Mouse (Mus musculus) kidney, embryonic 16.5 days (tissue): ENCODE results near the gene Gm9918. TPM values are rescaled to one million over a fixed set of nuclear protein-coding genes. Genes with fewer than 3 reads are reported as not detected.

ENCODE experiments used
- ATAC-seq: fragments of 200-750 bp; cut with Nextera tagmentation; 2 replicates; pipeline ENCODE4 v1.8.0; 2017; ENCODE audit warnings: moderate TSS enrichment; ENCODE audit not compliant: low FRiP score, low TSS enrichment
- H3K27ac ChIP-seq: fragments of 300-500 bp; sonication (generic); 2 replicates; pipeline ENCODE4 v1.5.1; 2014; ENCODE audit warnings: low read length
- H3K27me3 ChIP-seq: fragments of 300-500 bp; sonication (generic); 2 replicates; pipeline ENCODE4 v1.6.1; 2014; ENCODE audit warnings: low read length, control low read depth, mixed read lengths; ENCODE audit not compliant: insufficient read depth
- H3K36me3 ChIP-seq: fragments of 300-500 bp; sonication (generic); 2 replicates; pipeline ENCODE4 v1.6.1; 2014; ENCODE audit warnings: low read length, control low read depth, mixed read lengths; ENCODE audit not compliant: insufficient read depth
- H3K4me1 ChIP-seq: fragments of 300-500 bp; sonication (generic); 2 replicates; pipeline ENCODE4 v1.6.1; 2014; ENCODE audit warnings: low read length, control low read depth, mixed read lengths; ENCODE audit not compliant: insufficient read depth
- H3K4me2 ChIP-seq: fragments of 300-500 bp; sonication (generic); replicated peaks from 2 replicates; pipeline ENCODE4 v1.6.1; 2014; ENCODE audit warnings: low read depth, low read length
- H3K4me3 ChIP-seq: fragments of 300-500 bp; sonication (generic); 2 replicates; pipeline ENCODE4 v1.5.1; 2014; ENCODE audit warnings: mild to moderate bottlenecking, low read length
- H3K9ac ChIP-seq: fragments of 300-500 bp; sonication (generic); replicated peaks from 2 replicates; pipeline ENCODE4 v1.6.1; 2014; ENCODE audit warnings: low read length
- H3K9me3 ChIP-seq: fragments of 300-500 bp; sonication (generic); 2 replicates; pipeline ENCODE4 v1.6.1; 2016; ENCODE audit warnings: low read length, control low read depth
- WGBS: fragments of 180-500 bp; shearing (Covaris S2); extraction: QIAGEN DNeasy Blood & Tissue Kit; methylation state at CpG from one replicate; pipeline ENCODE4 v1.1.7; 2014; 5-methylcytosine and 5-hydroxymethylcytosine counted together
- polyA plus RNA-seq: library from polyadenylated mRNA; unstranded; fragments of >200 nt; fragmentation: Nextera tagmentation; extraction: Ambion mirVana; gene quantifications from 2 replicates; pipeline ENCODE4 v1.2.1, GENCODE M21; 2015

Gene Gm9918
- polyA plus RNA-seq, 1 experiment from 2014 or later = 0.36 TPM

DNA sequence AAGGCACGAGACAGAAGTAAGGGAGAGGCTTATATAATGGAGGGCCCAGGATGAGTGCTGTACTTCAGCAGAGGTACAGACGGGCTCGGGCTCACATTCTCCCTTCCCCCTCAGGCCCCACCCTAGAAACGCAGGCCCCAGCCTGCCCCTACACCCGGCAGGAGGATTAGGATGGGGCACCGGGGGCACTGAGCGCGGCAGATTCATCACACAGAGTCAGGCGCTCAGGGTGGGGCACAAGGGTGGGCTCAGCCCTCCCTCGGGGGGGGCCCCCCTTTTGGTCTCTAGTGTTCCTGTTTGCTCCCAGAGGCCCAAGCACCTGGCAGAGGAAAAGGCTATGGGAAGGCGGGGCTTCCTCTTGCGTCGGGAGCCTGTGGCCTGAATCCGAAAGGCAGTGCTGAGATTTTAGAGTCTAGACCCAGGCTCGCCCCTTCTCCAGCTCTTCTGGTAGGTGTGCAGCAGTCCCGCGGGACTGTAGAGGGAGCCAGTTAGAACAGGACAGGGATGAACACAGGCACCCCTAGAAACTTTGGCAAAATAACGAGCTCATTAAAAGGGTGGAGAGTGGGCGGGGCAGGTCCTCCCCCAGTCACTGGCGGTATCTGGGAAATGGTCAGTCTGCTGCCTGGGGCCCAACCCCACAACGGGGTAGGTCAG lies 34.9 kb upstream of the Gm9918 start:
- Histone ChIP-seq H3K27me3 (no peaks in the 10 kb centered on the region), H3K9me3 (no peaks in the 10 kb centered on the region), H3K36me3 (peaks cover 12% of the 10 kb centered on the region), H3K9ac (peak overlapping the region; percentile 1; the same call in 1 of the 2 replicates), H3K4me1 (peaks cover 20% of the 10 kb centered on the region), H3K4me3 (0 out of 2 replicates have a peak overlapping the region, but pooled peaks have one; percentile 2), H3K27ac (peak overlapping the region; percentile 45; the same call in 1 of the 2 replicates), H3K4me2 (peak overlapping the region; percentile 24)
- 19% methylated on average over 20 of the region's 21 CpGs for WGBS
- peak; percentile 47 for ATAC-seq

DNA sequence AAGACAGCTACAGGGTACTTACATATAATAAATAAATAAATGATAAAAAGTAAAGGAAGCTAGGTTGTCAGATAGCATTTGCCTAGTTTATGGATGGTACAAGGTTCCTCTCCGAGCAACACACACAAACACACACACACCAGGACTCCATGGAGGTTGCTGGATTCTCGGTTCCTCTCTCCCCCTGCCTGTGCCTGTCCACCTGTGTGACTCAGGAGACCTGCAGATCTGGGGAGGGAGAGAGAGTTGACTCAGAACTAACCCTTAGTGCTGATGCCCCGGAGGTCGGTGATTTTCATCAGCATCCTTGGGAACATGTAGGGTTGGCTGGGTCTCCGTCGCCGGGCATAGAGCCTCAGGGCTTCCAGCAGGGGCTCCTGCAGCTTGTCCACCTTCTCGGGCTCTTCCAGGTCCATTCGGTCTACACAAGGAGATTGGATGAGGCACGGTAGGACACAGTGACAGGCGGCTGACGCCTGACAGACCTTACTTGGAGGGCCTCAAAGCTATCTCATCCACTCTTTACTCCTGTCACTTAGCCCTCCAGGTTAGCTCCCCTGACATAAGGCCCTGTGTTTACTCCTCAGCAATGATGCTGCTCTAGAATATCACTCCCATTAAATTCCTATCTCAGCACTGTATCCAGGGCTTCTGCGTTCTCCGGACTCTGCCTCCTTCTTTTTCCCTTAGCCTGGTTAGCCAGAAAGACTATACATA lies 31.7 kb upstream of the Gm9918 start:
- WGBS = 88% methylated on average over 14 of the region's 14 CpGs
- Histone ChIP-seq H3K27me3 (no peaks in the 10 kb centered on the region), H3K9me3 (no peaks in the 10 kb centered on the region), H3K4me1 (peaks cover 37% of the 10 kb centered on the region), H3K9ac (no peak overlapping the region), H3K4me3 (no peak overlapping the region), H3K4me2 (no peak overlapping the region), H3K36me3 (peaks cover 12% of the 10 kb centered on the region), H3K27ac (no peak overlapping the region)
- ATAC-seq = no peak

GRCm38 (mm10) chr15:102239260-102239590 lies 31.1 kb upstream of the Gm9918 start:
- H3K27ac ChIP-seq = no peak overlapping the region
- H3K4me3 ChIP-seq = no peak overlapping the region
- peaks cover 43% of the 10 kb centered on the region for H3K4me1 ChIP-seq
- H3K36me3 ChIP-seq = peaks cover 12% of the 10 kb centered on the region
- 11% methylated on average over 9 of the region's 9 CpGs for WGBS
- peak; percentile 65; the same call in 1 of the 2 replicates for ATAC-seq
- H3K27me3 ChIP-seq = no peaks in the 10 kb centered on the region
- H3K9me3 ChIP-seq = no peaks in the 10 kb centered on the region
- no peak overlapping the region for H3K4me2 ChIP-seq
- H3K9ac ChIP-seq = no peak overlapping the region

DNA sequence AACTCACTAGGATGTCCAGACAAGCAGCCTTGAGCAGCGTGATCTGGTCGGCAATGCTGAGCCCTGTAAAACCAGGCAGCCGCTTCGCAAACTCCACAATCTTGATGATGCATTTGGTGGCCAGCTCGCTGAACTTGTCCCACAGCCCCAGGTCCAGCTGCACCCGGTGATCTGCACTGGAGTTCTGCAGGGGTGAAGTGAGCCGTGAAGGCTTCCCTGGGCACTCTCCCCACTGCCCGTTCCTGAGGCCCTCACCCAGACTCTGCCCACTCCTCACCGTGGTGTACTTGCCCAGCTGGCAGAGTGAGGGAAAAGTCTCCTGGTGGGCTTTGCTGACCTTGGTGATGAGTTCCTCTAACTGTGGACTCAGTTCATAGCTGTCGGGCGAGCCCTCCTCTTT lies 30.5 kb upstream of the Gm9918 start:
- no peak overlapping the region for H3K4me3 ChIP-seq
- peaks cover 12% of the 10 kb centered on the region for H3K36me3 ChIP-seq
- H3K27me3 ChIP-seq = no peaks in the 10 kb centered on the region
- peak overlapping the region; percentile 61 for H3K27ac ChIP-seq
- 59% methylated on average over 11 of the region's 11 CpGs for WGBS
- peaks cover 48% of the 10 kb centered on the region for H3K4me1 ChIP-seq
- no peak for ATAC-seq
- no peak overlapping the region for H3K9ac ChIP-seq
- no peaks in the 10 kb centered on the region for H3K9me3 ChIP-seq
- no peak overlapping the region for H3K4me2 ChIP-seq

DNA sequence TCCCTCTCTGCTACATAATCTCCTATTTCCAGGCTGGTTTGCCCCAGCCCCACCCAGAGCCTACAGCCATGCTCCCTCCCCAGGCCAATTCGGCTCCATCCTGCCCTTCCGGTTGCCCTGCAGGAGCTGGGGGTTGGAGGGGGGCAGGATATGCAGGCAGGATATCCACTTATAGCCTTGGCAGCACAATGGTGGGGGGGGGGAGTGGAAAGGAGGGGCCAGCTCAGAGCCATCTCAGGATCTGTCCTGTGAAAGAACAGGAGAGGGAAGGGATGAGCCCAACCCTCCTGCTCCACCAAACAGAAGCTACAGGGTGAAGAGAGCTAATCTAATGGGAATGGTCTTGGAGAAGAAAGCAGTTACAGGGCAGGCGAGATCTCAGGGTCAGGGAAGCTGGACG lies 29.8 kb upstream of the Gm9918 start:
- H3K27me3 ChIP-seq = no peaks in the 10 kb centered on the region
- no peak overlapping the region for H3K4me3 ChIP-seq
- H3K9me3 ChIP-seq = no peaks in the 10 kb centered on the region
- H3K4me1 ChIP-seq = peaks cover 48% of the 10 kb centered on the region
- ATAC-seq = peak; percentile 29; the same call in 1 of the 2 replicates
- 67% methylated on average over 4 of the region's 4 CpGs for WGBS
- peak overlapping the region; percentile 11; the same call in 1 of the 2 replicates for H3K27ac ChIP-seq
- peaks cover 12% of the 10 kb centered on the region for H3K36me3 ChIP-seq
- H3K4me2 ChIP-seq = no peak overlapping the region
- H3K9ac ChIP-seq = no peak overlapping the region

GRCm38 (mm10) chr15:102242404-102243228 lies 27.7 kb upstream of the Gm9918 start:
- Histone ChIP-seq H3K9ac (peak overlapping the region; percentile 62), H3K4me1 (peaks cover 43% of the 10 kb centered on the region), H3K9me3 (no peaks in the 10 kb centered on the region), H3K4me3 (peak overlapping the region; percentile 71; the same call in 1 of the 2 replicates), H3K27ac (peak overlapping the region; percentile 1; the same call in 1 of the 2 replicates), H3K27me3 (no peaks in the 10 kb centered on the region), H3K36me3 (peaks cover 12% of the 10 kb centered on the region), H3K4me2 (peak overlapping the region; percentile 98)
- 39% methylated on average over 12 of the region's 12 CpGs for WGBS
- ATAC-seq = no peak

DNA sequence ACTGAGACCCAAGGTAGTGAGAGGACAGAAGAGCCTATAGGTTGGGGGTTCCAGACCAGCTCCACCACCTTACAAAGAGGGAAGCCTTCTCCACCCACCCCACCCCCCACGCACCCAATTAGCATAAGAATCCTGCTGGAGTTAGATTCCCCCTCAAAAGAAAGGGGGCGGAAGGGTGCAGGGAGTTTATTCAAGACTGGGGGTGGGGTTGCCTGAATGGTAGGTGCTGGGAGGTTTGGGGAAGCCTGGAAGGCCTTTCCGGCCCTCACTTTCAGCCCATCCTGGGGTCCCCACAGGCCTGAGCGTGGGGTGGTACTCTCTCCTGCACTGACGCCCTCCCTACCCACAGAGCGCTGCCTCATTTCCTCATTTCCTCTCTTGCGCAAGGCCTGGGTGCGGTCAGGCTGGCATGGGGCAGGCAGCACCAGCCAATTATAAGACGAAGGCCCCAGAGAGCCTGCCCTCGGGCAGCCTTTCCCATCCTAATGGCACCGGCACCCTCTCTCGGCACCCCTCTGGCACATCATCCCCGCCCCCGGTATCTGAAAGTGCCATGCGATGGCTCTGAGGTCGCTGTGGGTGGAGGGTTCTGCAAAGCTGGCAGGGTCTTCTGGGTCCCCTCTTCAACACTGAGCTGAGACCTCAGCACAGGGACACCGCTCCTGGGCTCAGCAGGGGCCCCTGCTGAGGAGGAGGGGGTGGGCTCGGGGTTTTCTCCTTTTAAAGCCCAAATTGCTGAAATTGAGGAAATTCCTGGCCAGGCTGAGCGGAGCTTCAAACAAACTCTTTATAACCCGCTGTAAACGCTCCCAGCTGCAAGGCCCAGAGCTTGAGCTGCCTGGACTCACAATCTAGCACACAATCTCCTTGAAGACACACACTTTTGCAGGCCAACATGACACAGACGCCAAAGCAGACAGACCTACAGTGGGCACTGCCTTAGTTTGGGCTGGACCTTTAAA lies 26.9 kb upstream of the Gm9918 start:
- Histone ChIP-seq H3K4me3 (peak overlapping the region; percentile 71), H3K9ac (peak overlapping the region; percentile 62), H3K4me2 (peak overlapping the region; percentile 98), H3K36me3 (peaks cover 6% of the 10 kb centered on the region; the same call in 1 of the 2 replicates), H3K27me3 (no peaks in the 10 kb centered on the region), H3K27ac (peak overlapping the region; percentile 75), H3K9me3 (no peaks in the 10 kb centered on the region), H3K4me1 (peaks cover 49% of the 10 kb centered on the region)
- no peak for ATAC-seq
- 27% methylated on average over 22 of the region's 22 CpGs for WGBS

GRCm38 (mm10) chr15:102244306-102245191 lies 25.8 kb upstream of the Gm9918 start:
- peaks cover 60% of the 10 kb centered on the region for H3K4me1 ChIP-seq
- 5% methylated on average over 19 of the region's 19 CpGs for WGBS
- no peak for ATAC-seq
- H3K9ac ChIP-seq = peak overlapping the region; percentile 84
- peak overlapping the region; percentile 71 for H3K4me3 ChIP-seq
- peak overlapping the region; percentile 75 for H3K27ac ChIP-seq
- H3K27me3 ChIP-seq = no peaks in the 10 kb centered on the region
- no peaks in the 10 kb centered on the region for H3K36me3 ChIP-seq
- no peaks in the 10 kb centered on the region for H3K9me3 ChIP-seq
- peak overlapping the region; percentile 98 for H3K4me2 ChIP-seq
